Mouse (Mus musculus) cortical plate, adult 2 months (tissue): ENCODE measurements around the gene Btn2a2.

Source experiments
- CTCF ChIP-seq: fragments of 200-500 bp; IDR thresholded peaks from 2 replicates; pipeline ENCODE4 v1.5.1; 2011; ENCODE audit warnings: mild to moderate bottlenecking, control low read depth, low read length; ENCODE audit not compliant: insufficient read depth; ENCODE audit errors: extremely low read depth
- POLR2A ChIP-seq: fragments of 200-500 bp; IDR thresholded peaks from 2 replicates; pipeline ENCODE4 v1.6.1; 2011; ENCODE audit warnings: mild to moderate bottlenecking, low read length, control low read depth; ENCODE audit not compliant: insufficient read depth; ENCODE audit errors: extremely low read depth

- no peak for TF ChIP-seq CTCF
- TF ChIP-seq POLR2A: no peak
Observed at GRCm38 (mm10) chr13:23453362-23453862, 35.2 kb downstream of the Btn2a2 start.
